In the genomic region with DNA sequence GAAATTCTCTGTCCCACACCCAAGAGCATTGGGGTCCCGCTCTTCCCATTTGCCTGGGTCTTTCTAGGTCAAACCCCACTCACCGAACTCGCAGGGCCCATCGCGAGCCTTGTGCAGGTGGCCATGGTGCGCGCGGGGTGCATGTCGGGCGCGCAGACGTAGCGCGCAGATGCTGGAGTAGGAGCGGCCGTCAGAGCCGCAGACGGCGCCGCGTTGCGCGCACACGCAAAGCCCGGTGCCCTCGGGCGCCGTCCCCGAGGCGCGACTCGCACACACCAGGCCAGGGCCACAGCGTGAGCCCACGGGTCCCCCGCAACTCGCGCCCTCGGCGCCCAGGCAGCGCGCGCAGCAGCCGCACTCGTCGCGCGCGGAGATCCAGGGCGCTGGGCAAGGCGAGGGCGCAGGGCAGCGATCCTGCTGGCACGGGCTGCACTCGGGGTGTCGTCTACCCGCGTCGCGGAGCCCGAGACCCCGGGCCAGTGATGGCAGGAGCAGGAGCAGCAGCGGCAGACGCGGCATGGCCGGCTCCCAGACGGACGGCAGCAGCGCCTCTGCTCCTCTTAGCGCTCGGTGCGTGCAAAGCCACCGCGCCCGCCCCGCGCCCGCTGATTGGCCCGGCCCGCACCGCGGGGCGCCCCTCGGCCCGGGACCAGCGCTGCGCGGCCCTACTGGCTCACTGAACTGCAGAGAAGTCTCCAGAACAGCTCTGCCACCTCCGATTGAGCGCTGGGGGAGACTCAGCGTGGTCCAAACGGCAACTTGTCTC, we compare ENCODE assay signal across 8 mouse cellular contexts. TPM values are rescaled to one million over a fixed set of nuclear protein-coding genes. Genes with fewer than 3 reads are reported as not detected.
DNase-seq lines count a peak whose midpoint lies in the region; ATAC-seq and TF ChIP-seq lines count a peak whose summit lies in the region.

A gene (minus strand): TSS at position 649 of the 766 bp plus-strand sequence.

- 0 out of 2 replicates have a peak within 1 kb of the TSS, but pooled peaks have one; percentile 30 for H3K27ac ChIP-seq in heart, embryonic 11.5 days (ENCODE audit: low read depth, low read length)
- H3K27ac ChIP-seq in forebrain, embryonic 13.5 days = peak within 1 kb of the TSS; percentile 98
- no peak within 1 kb of the TSS for H3K27ac ChIP-seq in liver, embryonic 13.5 days

- no peaks in the 10 kb centered on the region for H3K36me3 ChIP-seq in heart, embryonic 11.5 days (ENCODE audit: control insufficient read depth, insufficient read depth, low read length)
- no peaks in the 10 kb centered on the region for H3K36me3 ChIP-seq in E14TG2a.4 (ENCODE audit: insufficient read depth, low read length)
- H3K36me3 ChIP-seq in forebrain, embryonic 13.5 days (ENCODE audit: poor library complexity, severe bottlenecking) = peaks cover 6% of the 10 kb centered on the region; the same call in 1 of the 2 replicates
- H3K36me3 ChIP-seq in liver, embryonic 13.5 days = no peaks in the 10 kb centered on the region

- peak within 1 kb of the TSS; percentile 83 for H3K4me2 ChIP-seq in heart, embryonic 11.5 days
- H3K4me2 ChIP-seq in forebrain, embryonic 13.5 days = peak within 1 kb of the TSS; percentile 69
- peak within 1 kb of the TSS; percentile 41 for H3K4me2 ChIP-seq in liver, embryonic 13.5 days

- ATAC-seq in heart, embryonic 11.5 days (replicated peaks; ENCODE audit: insufficient number of reproducible peaks, low FRiP score, low TSS enrichment) = no peak
- peak; percentile 68 for ATAC-seq in forebrain, embryonic 13.5 days
- ATAC-seq in liver, embryonic 13.5 days (ENCODE audit: low read depth) = no peak
- no peak for ATAC-seq in megakaryocyte, adult 5-6 weeks (ENCODE audit: poor library complexity, severe bottlenecking)

- no peaks in the 10 kb centered on the region for H3K9me3 ChIP-seq in heart, embryonic 11.5 days (replicated peaks; ENCODE audit: control insufficient read depth, low read length)
- no peaks in the 10 kb centered on the region for H3K9me3 ChIP-seq in E14TG2a.4 (ENCODE audit: low read length)
- no peaks in the 10 kb centered on the region for H3K9me3 ChIP-seq in forebrain, embryonic 13.5 days (replicated peaks)
- no peaks in the 10 kb centered on the region for H3K9me3 ChIP-seq in liver, embryonic 13.5 days (replicated peaks)

- peak within 1 kb of the TSS; percentile 64 for H3K9ac ChIP-seq in heart, embryonic 11.5 days (ENCODE audit: low read depth, low read length)
- peak within 1 kb of the TSS; percentile 99 for H3K9ac ChIP-seq in forebrain, embryonic 13.5 days
- H3K9ac ChIP-seq in liver, embryonic 13.5 days = no peak within 1 kb of the TSS

- intact Hi-C loops in heart, postnatal 36 days (cut with DNase I) = no loop called here
- intact Hi-C loops in gastrocnemius, postnatal 14 days (cut with DNase I; ENCODE audit: low total_unique reads) = no loop called here

- H3K4me3 ChIP-seq in heart, embryonic 11.5 days (ENCODE audit: low read depth, low read length) = peak within 1 kb of the TSS; percentile 53
- peak within 1 kb of the TSS; percentile 84 for H3K4me3 ChIP-seq in E14TG2a.4 (replicated peaks; ENCODE audit: low read length)
- peak within 1 kb of the TSS; percentile 73 for H3K4me3 ChIP-seq in forebrain, embryonic 13.5 days
- H3K4me3 ChIP-seq in liver, embryonic 13.5 days (replicated peaks) = peak within 1 kb of the TSS; percentile 16; the same call in 1 of the 2 replicates

- peaks cover 65% of the 10 kb centered on the region for H3K27me3 ChIP-seq in heart, embryonic 11.5 days (ENCODE audit: control insufficient read depth, insufficient read depth, low read length)
- peaks cover 92% of the 10 kb centered on the region for H3K27me3 ChIP-seq in E14TG2a.4 (ENCODE audit: insufficient read depth, low read length)
- peaks cover 24% of the 10 kb centered on the region for H3K27me3 ChIP-seq in forebrain, embryonic 13.5 days
- H3K27me3 ChIP-seq in liver, embryonic 13.5 days = peaks cover 90% of the 10 kb centered on the region

- no peak for DNase-seq in heart, postnatal 36 days
- no peak for DNase-seq in liver, embryonic 13.5 days
- no peak for DNase-seq in gastrocnemius, postnatal 14 days
- no peak for DNase-seq in adrenal gland, postnatal 4 days (ENCODE audit: low spot score in 2 of 2)

- WGBS in heart, embryonic 11.5 days (ENCODE audit: insufficient replicate concordance) = under 1% methylated on average over 91 of the region's 91 CpGs
- WGBS in forebrain, embryonic 13.5 days = under 1% methylated on average over 88 of the region's 91 CpGs
- WGBS in liver, embryonic 13.5 days (ENCODE audit: insufficient replicate concordance) = 3% methylated on average over 91 of the region's 91 CpGs

- H3K4me1 ChIP-seq in heart, embryonic 11.5 days (ENCODE audit: control insufficient read depth, insufficient read depth, low read length) = peaks cover 28% of the 10 kb centered on the region
- H3K4me1 ChIP-seq in E14TG2a.4 (replicated peaks; ENCODE audit: low read depth, low read length) = peaks cover 53% of the 10 kb centered on the region
- peaks cover 89% of the 10 kb centered on the region for H3K4me1 ChIP-seq in forebrain, embryonic 13.5 days
- H3K4me1 ChIP-seq in liver, embryonic 13.5 days (replicated peaks) = no peaks in the 10 kb centered on the region

- no peak for TF ChIP-seq CTCF in E14TG2a.4 (conservative IDR thresholded peaks at IDR 0.05; ENCODE audit: low read length)

RNA-seq across cellular contexts. Expression of the gene that starts here (rescaled TPM):
- polyA plus RNA-seq in heart, embryonic 11.5 days (2014; fragmentation: Nextera tagmentation; extraction: Ambion mirVana) = 16.8 and 18.4 TPM in 2 replicates
- under 1 TPM; 0.35 to 0.53 TPM for total RNA-seq in heart, postnatal 36 days (2021)
- polyA plus RNA-seq in forebrain, embryonic 13.5 days (2015; fragmentation: Nextera tagmentation; extraction: Ambion mirVana) = 78.5 and 86.8 TPM in 2 replicates
- 0.03 and 0.05 TPM in 2 replicates for polyA plus RNA-seq in liver, embryonic 13.5 days (2015; fragmentation: Nextera tagmentation; extraction: Ambion mirVana)
- total RNA-seq in megakaryocyte, adult 5-6 weeks (2015) = not detected in 2 replicates
- not detected in 2 replicates for total RNA-seq in megakaryocyte, adult 5-6 weeks (2017)
- not detected for total RNA-seq in gastrocnemius, postnatal 14 days (2021)
- 1 to 10 TPM in 1 of 2 experiments, under 1 TPM in 1; 0.73 to 2.1 TPM for total RNA-seq in adrenal gland, postnatal 4 days (2021)

Comparison
In these comparisons a context has a peak if more than half of its experiments do, and no peak if none do; other contexts are left out.
1. RNA of the gene that starts here (polyA plus RNA-seq): 78.5 to 86.8 TPM in forebrain, embryonic 13.5 days and 16.8 to 18.4 TPM in heart, embryonic 11.5 days; 0.03 to 0.05 TPM in liver, embryonic 13.5 days; every median in the first group is over 10 times any median in the second.
2. H3K4me3 ChIP-seq: peak in every context shown above with its lines; median percentile 84 in E14TG2a.4; 73 in forebrain, embryonic 13.5 days; 53 in heart, embryonic 11.5 days; 16 in liver, embryonic 13.5 days.
3. Peak in every context shown above with its lines, with median percentiles within 50 percentile points of each other: H3K4me2 ChIP-seq.